Mouse (Mus musculus) adrenal gland, postnatal 0 days (tissue): ENCODE results near the gene Fastkd3. TPM values are rescaled to one million over a fixed set of nuclear protein-coding genes. Genes with fewer than 3 reads are reported as not detected.

Experiments
- polyA plus RNA-seq: library from polyadenylated mRNA; unstranded; fragments of >200 nt; fragmentation: Nextera tagmentation; extraction: Ambion mirVana; gene quantifications from 2 replicates; pipeline ENCODE4 v1.2.1, GENCODE M21; 2015

Gene Fastkd3
- 17.4 and 25.7 TPM in 2 replicates for polyA plus RNA-seq

GRCm38 (mm10) chr13:68581747-68582516 is at the start of gene Fastkd3, which contains the start of gene Mtrr:
Fastkd3 (plus strand) TSS chr13:68582234.
Mtrr (minus strand) TSS chr13:68582149.

DNA sequence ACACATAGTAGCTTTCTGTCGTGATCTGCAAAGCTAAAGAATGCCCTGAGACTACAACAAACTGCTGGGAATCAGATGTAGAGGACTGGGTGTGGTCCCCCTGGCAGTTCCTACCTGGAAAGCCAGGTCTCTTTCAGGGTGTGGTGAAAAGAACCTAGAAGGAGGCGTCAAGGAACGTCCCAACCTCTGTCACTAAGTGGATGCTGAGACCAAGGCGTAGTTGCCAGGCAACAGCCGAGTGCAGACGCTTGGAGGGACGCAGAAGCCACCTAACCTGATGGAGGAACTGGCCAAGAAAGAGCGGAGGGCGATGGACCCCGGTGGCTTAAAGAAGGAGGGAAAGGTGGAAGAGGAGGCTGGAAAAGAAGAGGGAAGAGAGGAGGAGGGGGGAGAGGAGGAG is 15.2 kb downstream of the Fastkd3 start, which contains the start of gene 1700001L19Rik:
TSS of gene 1700001L19Rik (plus strand) at position 223 of the 400 bp plus-strand sequence.

Other genes with a start within 250 kb of the Fastkd3 start
- 11.0 and 13.5 TPM in 2 replicates for gene Mtrr, start 85 bp upstream of the Fastkd3 start, polyA plus RNA-seq
- 0.57 and 1.2 TPM in 2 replicates for gene 1700001L19Rik, start 15.2 kb downstream of the Fastkd3 start, polyA plus RNA-seq